Mouse (Mus musculus) subcutaneous adipose tissue, adult 2 months (tissue): ENCODE results near the gene Abhd8. TPM values are rescaled to one million over a fixed set of nuclear protein-coding genes. Genes with fewer than 3 reads are reported as not detected.

ENCODE experiments used
- polyA plus RNA-seq: library from polyadenylated mRNA; depleted of rRNA; stranded (reverse); fragments of >200 nt; gene quantifications from 2 replicates; pipeline ENCODE4 v1.2.3, GENCODE M21; 2012; ENCODE audit warnings: low replicate concordance; rRNA removed

The Abhd8 gene
- 14.1 and 59.1 TPM in 2 replicates for polyA plus RNA-seq

GRCm38 (mm10) chr8:71463188-71464033 is at the start of gene Abhd8:
Gene Abhd8 (minus strand): TSS chr8:71463655.

DNA sequence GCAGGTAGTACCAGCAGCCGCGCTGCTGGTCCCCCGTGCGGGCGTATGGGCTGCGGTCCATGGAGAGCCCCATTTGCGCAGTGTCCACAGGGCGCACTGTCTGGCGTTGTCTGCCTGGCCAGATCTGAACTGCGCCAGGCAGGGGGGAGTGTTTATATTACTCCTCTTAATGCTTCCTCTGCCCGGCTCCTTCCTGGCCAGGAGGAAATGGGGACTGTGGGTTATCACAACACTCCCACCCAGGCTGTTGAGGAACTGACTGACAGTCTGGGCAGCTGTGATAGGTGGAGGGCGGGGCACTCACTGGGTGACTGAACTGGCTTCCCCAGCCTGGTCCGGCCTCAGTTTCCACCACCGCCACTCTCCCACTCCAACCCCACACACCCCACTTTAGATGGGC is 48.2 kb upstream of the Abhd8 start, which contains the start of gene Plvap:
TSS of gene Plvap (minus strand) at position 109 of the 400 bp plus-strand sequence.

GRCm38 (mm10) chr8:71487691-71488445 is 24.4 kb upstream of the Abhd8 start, which contains the start of gene Gtpbp3:
Gene Gtpbp3 (plus strand): TSS chr8:71488103.

GRCm38 (mm10) chr8:71485142-71486135 is 22.0 kb upstream of the Abhd8 start, which contains the start of gene Ano8:
Gene Ano8 (minus strand): TSS chr8:71485963.

GRCm38 (mm10) chr8:71468916-71469315 is 5.5 kb upstream of the Abhd8 start, which contains the start of gene Dda1:
Gene Dda1 (plus strand): TSS chr8:71469199.

GRCm38 (mm10) chr8:71464513-71465500 is 1.4 kb upstream of the Abhd8 start, which contains the start of gene Mrpl34:
Gene Mrpl34 (plus strand): TSS chr8:71464959.

Other genes with a start within 250 kb of the Abhd8 start
- 19.0 and 40.2 TPM in 2 replicates for gene Myo9b, start 190.9 kb downstream of the Abhd8 start, polyA plus RNA-seq
- 4.6 and 9.8 TPM in 2 replicates for gene Haus8, start 190.7 kb downstream of the Abhd8 start, polyA plus RNA-seq
- gene Use1, start 96.8 kb downstream of the Abhd8 start, polyA plus RNA-seq: 105 and 142 TPM in 2 replicates
- gene Ocel1, start 92.4 kb downstream of the Abhd8 start, polyA plus RNA-seq: 11.9 and 19.6 TPM in 2 replicates
- gene Nr2f6, start 81.7 kb downstream of the Abhd8 start, polyA plus RNA-seq: 68.1 and 206 TPM in 2 replicates
- 56.1 and 192 TPM in 2 replicates for gene Ushbp1, start 67.9 kb downstream of the Abhd8 start, polyA plus RNA-seq
- gene Babam1, start 66.8 kb downstream of the Abhd8 start, polyA plus RNA-seq: 106 and 146 TPM in 2 replicates
- gene Ankle1, start 57.6 kb downstream of the Abhd8 start, polyA plus RNA-seq: 0.79 and 10.8 TPM in 2 replicates
- gene Mrpl34, start 1.3 kb upstream of the Abhd8 start, polyA plus RNA-seq: 81.9 and 83.9 TPM in 2 replicates
- gene Dda1, start 5.5 kb upstream of the Abhd8 start, polyA plus RNA-seq: 93.2 and 103 TPM in 2 replicates
- gene Ano8, start 22.3 kb upstream of the Abhd8 start, polyA plus RNA-seq: 28.7 and 33.8 TPM in 2 replicates
- gene Gtpbp3, start 24.4 kb upstream of the Abhd8 start, polyA plus RNA-seq: 22.1 and 42.5 TPM in 2 replicates
- 129 and 167 TPM in 2 replicates for gene Plvap, start 48.1 kb upstream of the Abhd8 start, polyA plus RNA-seq
- gene Ccdc194, start 62.1 kb upstream of the Abhd8 start, polyA plus RNA-seq: 0.40 and 0.95 TPM in 2 replicates
- 275 and 658 TPM in 2 replicates for gene Bst2, start 73.8 kb upstream of the Abhd8 start, polyA plus RNA-seq
- 76.0 and 183 TPM in 2 replicates for gene Mvb12a, start 79.3 kb upstream of the Abhd8 start, polyA plus RNA-seq
- 0.99 and 11.3 TPM in 2 replicates for gene Tmem221, start 95.2 kb upstream of the Abhd8 start, polyA plus RNA-seq
- gene Nxnl1, start 102.9 kb upstream of the Abhd8 start, polyA plus RNA-seq: 0.68 and 2.1 TPM in 2 replicates
- 501 and 576 TPM in 2 replicates for gene Slc27a1, start 105.2 kb upstream of the Abhd8 start, polyA plus RNA-seq
- gene Pgls, start 128.5 kb upstream of the Abhd8 start, polyA plus RNA-seq: 133 and 189 TPM in 2 replicates
- 5.0 and 6.6 TPM in 2 replicates for gene Fam129c, start 134.0 kb upstream of the Abhd8 start, polyA plus RNA-seq
- gene Colgalt1, start 147.3 kb upstream of the Abhd8 start, polyA plus RNA-seq: 132 and 266 TPM in 2 replicates
- gene Unc13a, start 208.1 kb upstream of the Abhd8 start, polyA plus RNA-seq: 1.6 and 2.8 TPM in 2 replicates
- 29.8 and 48.5 TPM in 2 replicates for gene Jak3, start 212.6 kb upstream of the Abhd8 start, polyA plus RNA-seq
- gene Insl3, start 225.6 kb upstream of the Abhd8 start, polyA plus RNA-seq: 18.3 and 29.4 TPM in 2 replicates
- gene B3gnt3, start 238.1 kb upstream of the Abhd8 start, polyA plus RNA-seq: 14.0 and 18.7 TPM in 2 replicates